Mouse (Mus musculus): Measurements from ENCODE around the gene Slc25a10.

The Slc25a10 gene

GRCm38 (mm10) chr11:120484265-120484981, 7.2 kb upstream of the Slc25a10 start, which contains the start of gene Mrpl12:
Mrpl12 (plus strand) TSS chr11:120484613.
- DNase-seq (ENCODE audit: low spot score), result peak; percentile 90

- no peak for DNase-seq (ENCODE audit: low spot score)
These were observed 6.4 kb upstream of the Slc25a10 start for GRCm38 (mm10) chr11:120485251-120485650.

- no peak for DNase-seq (ENCODE audit: low spot score)
These were observed 3.1 kb upstream of the Slc25a10 start for GRCm38 (mm10) chr11:120488516-120488915.

- DNase-seq (ENCODE audit: low spot score), result peak; percentile 87
These were observed 2.4 kb upstream of the Slc25a10 start for GRCm38 (mm10) chr11:120489054-120489761.

GRCm38 (mm10) chr11:120490291-120491046, 1.2 kb upstream of the Slc25a10 start:
- DNase-seq (ENCODE audit: low spot score), result no peak

- DNase-seq (ENCODE audit: low spot score), result no peak
These were observed 611 bp downstream of the Slc25a10 start for GRCm38 (mm10) chr11:120492024-120492877.

- no peak for DNase-seq (ENCODE audit: low spot score)
These were observed 1.2 kb downstream of the Slc25a10 start for GRCm38 (mm10) chr11:120492878-120493203.

GRCm38 (mm10) chr11:120493351-120493750, 1.7 kb downstream of the Slc25a10 start:
- no peak for DNase-seq (ENCODE audit: low spot score)

GRCm38 (mm10) chr11:120493911-120494310, 2.3 kb downstream of the Slc25a10 start:
- no peak for DNase-seq (ENCODE audit: low spot score)

- DNase-seq (ENCODE audit: low spot score), result no peak
These were observed 5.8 kb downstream of the Slc25a10 start for GRCm38 (mm10) chr11:120497436-120497835.

GRCm38 (mm10) chr11:120498226-120498625, 6.6 kb downstream of the Slc25a10 start:
- DNase-seq (ENCODE audit: low spot score), result no peak

- DNase-seq (ENCODE audit: low spot score), result no peak
These were observed 7.3 kb downstream of the Slc25a10 start for GRCm38 (mm10) chr11:120498891-120499290.

GRCm38 (mm10) chr11:120499894-120500293, 8.3 kb downstream of the Slc25a10 start:
- no peak for DNase-seq (ENCODE audit: low spot score)

GRCm38 (mm10) chr11:120500357-120500756, 8.7 kb downstream of the Slc25a10 start:
- peak; percentile 80 for DNase-seq (ENCODE audit: low spot score)

GRCm38 (mm10) chr11:120501018-120501417, 9.4 kb downstream of the Slc25a10 start:
- DNase-seq (ENCODE audit: low spot score), result no peak

GRCm38 (mm10) chr11:120501701-120502100, 10.1 kb downstream of the Slc25a10 start:
- DNase-seq (ENCODE audit: low spot score), result no peak

GRCm38 (mm10) chr11:120505661-120506060, 14.0 kb downstream of the Slc25a10 start:
- no peak for DNase-seq (ENCODE audit: low spot score)

GRCm38 (mm10) chr11:120506899-120507298, 15.3 kb downstream of the Slc25a10 start:
- no peak for DNase-seq (ENCODE audit: low spot score)

GRCm38 (mm10) chr11:120507611-120508289, 16.1 kb downstream of the Slc25a10 start:
- DNase-seq (ENCODE audit: low spot score), result peak; percentile 86

GRCm38 (mm10) chr11:120508290-120508870, 16.7 kb downstream of the Slc25a10 start:
- DNase-seq (ENCODE audit: low spot score), result no peak

GRCm38 (mm10) chr11:120509940-120510339, 18.3 kb downstream of the Slc25a10 start:
- DNase-seq (ENCODE audit: low spot score), result no peak
